Mouse (Mus musculus): Measurements from ENCODE around the gene Ap3s2. TPM values are rescaled to one million over a fixed set of nuclear protein-coding genes. Genes with fewer than 3 reads are reported as not detected.

The Ap3s2 gene
- total RNA-seq, 1 experiment from 2014 or later, result 5.0 TPM

DNA sequence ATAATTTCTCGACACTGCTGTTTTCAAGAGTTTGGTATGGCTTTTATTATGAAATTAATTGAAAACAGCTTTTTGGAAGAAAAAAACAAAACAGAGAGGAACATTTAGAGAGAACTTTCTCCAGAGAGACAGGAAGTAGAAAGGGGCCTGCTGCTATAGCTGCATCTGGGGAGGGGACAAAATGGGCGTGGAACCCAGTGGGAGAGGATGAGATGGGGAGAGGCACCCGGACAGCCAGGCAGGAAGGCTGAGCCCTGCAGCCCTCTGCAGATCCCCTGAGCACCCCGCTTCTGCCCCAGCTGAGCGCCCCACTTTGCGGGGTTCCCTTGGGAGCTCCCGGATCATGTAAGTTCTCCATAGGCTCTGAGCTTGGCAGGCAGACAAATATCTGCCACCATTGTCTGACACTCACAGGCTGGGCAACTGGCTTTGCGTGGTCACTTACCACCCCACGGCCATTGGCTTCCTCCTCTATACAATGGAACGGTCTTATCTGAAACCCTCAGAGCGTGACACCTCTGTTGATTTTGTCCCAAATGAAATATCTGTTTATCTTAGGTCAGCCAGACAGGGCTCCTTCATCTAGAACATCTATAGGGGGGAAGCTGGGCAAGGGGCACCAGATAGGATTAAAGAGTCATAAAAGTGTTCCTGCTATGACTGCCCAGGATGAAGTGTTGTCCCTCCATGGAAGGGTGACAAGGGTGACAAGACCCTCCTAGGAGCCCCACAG lies 62.1 kb downstream of the Ap3s2 start:
- no peak for ATAC-seq (replicated peaks; ENCODE audit: insufficient number of reproducible peaks, low FRiP score, low TSS enrichment, poor library complexity, severe bottlenecking)

- no peak for ATAC-seq (replicated peaks; ENCODE audit: insufficient number of reproducible peaks, low FRiP score, low TSS enrichment, poor library complexity, severe bottlenecking)
Measured at GRCm38 (mm10) chr7:79856305-79856704, 64.1 kb downstream of the Ap3s2 start.

DNA sequence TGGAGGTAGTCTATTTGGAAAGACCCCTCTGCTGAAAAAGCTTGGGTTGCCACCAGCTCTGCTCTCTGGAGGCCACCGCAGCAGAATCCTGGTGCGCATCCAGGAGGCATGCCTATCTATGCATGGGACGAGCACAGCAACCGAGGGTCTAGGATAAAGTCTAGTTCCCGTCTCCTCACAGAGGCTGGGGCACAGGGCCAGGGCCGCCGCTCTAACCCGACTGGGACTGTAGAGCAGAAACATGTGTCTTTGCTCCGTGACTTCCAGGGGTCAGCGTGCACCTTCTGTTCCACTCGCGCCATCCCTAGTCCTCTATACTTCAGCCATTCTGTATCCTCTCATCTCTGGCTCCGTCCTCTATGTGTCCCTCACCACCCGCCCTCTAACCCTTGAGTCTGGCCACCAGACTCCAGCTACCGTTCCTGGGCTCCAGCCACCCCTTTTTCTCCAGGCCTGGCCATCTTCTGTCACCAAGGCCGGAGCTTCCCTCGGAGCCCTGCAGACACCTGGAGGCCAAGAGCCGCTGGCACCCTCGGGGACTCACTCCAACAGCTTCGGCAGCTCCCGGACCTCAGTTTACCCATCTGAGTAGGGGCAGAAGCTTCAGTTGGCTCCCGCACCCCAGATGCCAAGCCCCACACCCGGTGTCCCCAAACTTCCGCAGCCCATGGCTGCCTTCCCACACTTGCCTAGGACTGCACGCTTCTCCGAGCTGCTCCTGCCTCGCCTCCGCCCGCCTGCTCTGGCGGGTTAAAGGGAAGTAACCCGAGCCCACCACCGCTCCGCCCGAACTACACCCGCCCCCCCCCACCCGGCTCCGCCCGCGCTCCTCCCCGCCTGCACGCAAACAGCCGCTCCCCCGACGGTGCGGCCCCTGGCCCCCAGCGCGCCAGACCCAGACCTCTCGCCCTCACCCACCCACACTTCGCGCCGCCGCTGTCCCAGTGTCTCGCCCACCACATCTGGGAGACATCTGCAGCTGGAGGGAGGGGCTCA lies 72.7 kb downstream of the Ap3s2 start:
- ATAC-seq (replicated peaks; ENCODE audit: insufficient number of reproducible peaks, low FRiP score, low TSS enrichment, poor library complexity, severe bottlenecking), result no peak

DNA sequence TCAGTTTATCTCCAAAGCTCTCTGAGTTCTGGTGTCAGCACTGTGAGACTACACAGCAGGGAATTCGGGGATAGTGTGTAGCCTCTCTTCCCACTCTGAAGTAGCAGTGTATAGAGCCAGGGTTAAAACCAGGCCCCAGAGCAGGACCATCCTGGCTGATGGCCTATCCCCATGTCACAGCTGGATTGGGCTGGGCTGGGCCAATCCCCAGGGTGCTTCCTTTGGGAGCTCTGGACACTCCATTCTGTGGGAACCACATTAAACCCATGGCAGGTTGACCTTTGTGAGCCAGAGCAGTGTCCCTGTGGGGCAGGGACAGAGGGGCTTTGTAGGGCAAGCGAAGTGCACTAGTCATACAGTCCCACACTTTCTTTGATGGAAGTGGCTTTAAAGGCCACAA lies 74.1 kb downstream of the Ap3s2 start:
- ATAC-seq (replicated peaks; ENCODE audit: insufficient number of reproducible peaks, low FRiP score, low TSS enrichment, poor library complexity, severe bottlenecking), result no peak

GRCm38 (mm10) chr7:79844090-79844802 lies 76.2 kb downstream of the Ap3s2 start:
- no peak for ATAC-seq (replicated peaks; ENCODE audit: insufficient number of reproducible peaks, low FRiP score, low TSS enrichment, poor library complexity, severe bottlenecking)

- no peak for ATAC-seq (replicated peaks; ENCODE audit: insufficient number of reproducible peaks, low FRiP score, low TSS enrichment, poor library complexity, severe bottlenecking)
Measured at GRCm38 (mm10) chr7:79842163-79842562, 78.3 kb downstream of the Ap3s2 start.

GRCm38 (mm10) chr7:79837247-79837646 lies 83.2 kb downstream of the Ap3s2 start:
- no peak for ATAC-seq (replicated peaks; ENCODE audit: insufficient number of reproducible peaks, low FRiP score, low TSS enrichment, poor library complexity, severe bottlenecking)

DNA sequence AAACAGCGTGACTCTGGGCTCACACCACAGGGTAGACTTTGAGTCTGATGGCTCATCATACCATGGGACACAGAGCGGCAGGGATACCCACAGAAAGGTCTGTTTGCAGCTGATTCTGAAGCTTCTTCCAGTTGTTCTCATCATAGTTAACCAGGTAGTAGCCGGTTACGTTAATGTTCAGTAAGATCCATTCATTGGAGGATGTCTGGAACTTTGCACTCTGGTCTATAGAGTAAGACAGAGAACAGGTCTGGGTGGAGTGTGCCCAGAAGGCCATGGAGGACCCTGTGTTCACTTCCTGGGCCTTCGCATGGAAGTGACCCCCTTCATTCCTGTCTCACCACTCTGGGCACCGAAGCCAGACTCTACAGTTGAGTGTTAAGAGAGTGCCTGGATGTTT lies 85.3 kb downstream of the Ap3s2 start:
- no peak for ATAC-seq (replicated peaks; ENCODE audit: insufficient number of reproducible peaks, low FRiP score, low TSS enrichment, poor library complexity, severe bottlenecking)

DNA sequence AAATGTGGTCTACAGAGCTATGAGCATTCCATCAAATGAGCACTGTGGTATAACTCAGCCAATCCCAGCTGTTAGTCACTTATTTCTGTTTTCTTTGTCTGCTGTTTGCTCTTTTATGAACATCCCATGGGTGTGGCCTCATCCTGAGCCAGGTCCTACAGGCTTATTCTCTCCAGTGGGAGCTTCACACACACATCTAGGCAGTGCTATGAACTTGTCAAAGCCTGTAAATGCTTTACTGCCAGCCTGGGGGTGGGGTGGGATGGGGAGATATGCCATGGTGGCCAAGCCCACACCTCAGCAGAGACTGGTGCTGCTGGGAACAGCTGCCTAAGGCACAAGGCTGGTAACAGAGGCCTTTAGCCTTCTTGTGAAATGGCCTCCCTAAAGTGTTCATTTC lies 87.5 kb downstream of the Ap3s2 start:
- ATAC-seq (replicated peaks; ENCODE audit: insufficient number of reproducible peaks, low FRiP score, low TSS enrichment, poor library complexity, severe bottlenecking), result no peak

DNA sequence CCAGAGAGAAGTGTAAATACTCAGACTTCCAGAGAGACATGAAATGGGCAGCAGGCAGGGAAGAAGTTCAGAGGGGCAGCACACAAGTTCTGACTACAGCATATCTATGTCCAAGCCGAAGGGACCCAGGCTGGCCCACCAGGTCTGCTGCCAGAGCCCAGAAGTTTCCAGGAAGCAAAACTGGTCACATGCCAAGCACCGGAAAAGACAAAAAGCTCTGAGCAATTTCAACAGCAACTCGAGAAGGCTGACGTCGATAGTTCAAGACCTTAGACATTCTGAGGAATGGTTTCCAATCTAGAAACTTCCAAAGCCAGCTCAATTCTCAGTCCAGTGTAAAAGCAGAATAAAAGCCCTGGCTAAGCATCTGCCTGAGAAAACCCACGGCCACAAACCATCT lies 88.9 kb downstream of the Ap3s2 start:
- no peak for ATAC-seq (replicated peaks; ENCODE audit: insufficient number of reproducible peaks, low FRiP score, low TSS enrichment, poor library complexity, severe bottlenecking)

DNA sequence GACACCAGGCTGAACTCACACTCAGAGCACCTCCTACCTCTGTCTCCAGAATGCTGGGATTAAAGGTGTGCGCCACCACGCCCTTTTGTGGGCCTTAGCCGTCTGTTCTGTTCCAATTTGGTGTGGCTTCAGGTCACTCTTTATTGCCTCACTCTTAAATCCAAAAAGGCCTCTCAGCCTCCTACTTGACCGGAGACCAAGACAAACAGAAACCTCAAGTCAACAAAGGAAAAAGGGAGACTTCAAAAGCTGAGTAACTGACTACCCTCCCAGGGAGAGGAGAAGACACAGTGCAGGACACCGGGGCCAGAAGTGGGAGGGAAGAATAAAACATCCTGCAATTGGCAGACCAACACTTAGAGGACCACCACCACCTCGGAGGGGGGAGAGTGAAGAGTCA lies 89.3 kb downstream of the Ap3s2 start:
- no peak for ATAC-seq (replicated peaks; ENCODE audit: insufficient number of reproducible peaks, low FRiP score, low TSS enrichment, poor library complexity, severe bottlenecking)

DNA sequence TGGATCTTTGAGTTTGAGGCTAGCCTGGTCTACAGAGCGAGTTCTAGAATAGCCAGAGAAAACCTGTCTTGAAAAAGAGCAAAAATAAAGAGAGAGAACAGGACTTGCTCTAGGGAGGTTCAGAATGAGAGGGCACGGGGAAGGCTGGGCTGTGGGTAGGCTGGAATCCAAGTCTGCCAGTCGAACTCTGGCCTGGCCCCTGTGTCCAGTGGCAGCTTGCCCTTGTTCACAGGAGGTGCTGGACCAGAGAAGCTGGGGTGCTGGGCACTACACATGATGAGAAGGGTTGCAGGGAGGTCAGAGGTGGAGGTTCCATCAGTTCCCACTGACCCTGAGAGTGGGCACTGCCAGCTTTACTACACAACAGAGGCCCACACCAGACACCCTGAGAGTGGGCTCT lies 92.1 kb downstream of the Ap3s2 start:
- no peak for ATAC-seq (replicated peaks; ENCODE audit: insufficient number of reproducible peaks, low FRiP score, low TSS enrichment, poor library complexity, severe bottlenecking)

Other genes starting within 250 kb of the Ap3s2 start
- gene Kif7, start 204.9 kb downstream of the Ap3s2 start, total RNA-seq (2017), result 0.19 TPM in 1 of 3 replicates, not detected in the others
- gene Plin1, start 187.7 kb downstream of the Ap3s2 start, total RNA-seq (2017), result not detected in 3 replicates
- 1.1 to 2.5 TPM in 2 of 3 replicates, not detected in the other for gene Pex11a, start 177.5 kb downstream of the Ap3s2 start, total RNA-seq (2017)
- gene Wdr93, start 177.5 kb downstream of the Ap3s2 start, total RNA-seq (2017), result not detected in 3 replicates
- not detected in 3 replicates for gene Mesp1, start 126.9 kb downstream of the Ap3s2 start, total RNA-seq (2017)
- gene Mesp2, start 109.9 kb downstream of the Ap3s2 start, total RNA-seq (2017), result not detected in 3 replicates
- 0.68 to 0.75 TPM in 2 of 3 replicates, not detected in the other for gene Anpep, start 59.6 kb downstream of the Ap3s2 start, total RNA-seq (2017)
- 0.58 to 3.0 TPM (median 0.75 TPM) in 3 replicates for gene Arpin, start 14.7 kb upstream of the Ap3s2 start, total RNA-seq (2017)
- gene Zfp710, start 104.2 kb upstream of the Ap3s2 start, total RNA-seq (2017), result 55.9 to 77.3 TPM (median 60.7 TPM) in 3 replicates
- 23.3 to 27.2 TPM (median 24.2 TPM) in 3 replicates for gene Idh2, start 194.7 kb upstream of the Ap3s2 start, total RNA-seq (2017)

Measured in monocyte, adult 5-6 weeks (primary cell).